ENCODE assay signal across 8 mouse cellular contexts in the genomic region with DNA sequence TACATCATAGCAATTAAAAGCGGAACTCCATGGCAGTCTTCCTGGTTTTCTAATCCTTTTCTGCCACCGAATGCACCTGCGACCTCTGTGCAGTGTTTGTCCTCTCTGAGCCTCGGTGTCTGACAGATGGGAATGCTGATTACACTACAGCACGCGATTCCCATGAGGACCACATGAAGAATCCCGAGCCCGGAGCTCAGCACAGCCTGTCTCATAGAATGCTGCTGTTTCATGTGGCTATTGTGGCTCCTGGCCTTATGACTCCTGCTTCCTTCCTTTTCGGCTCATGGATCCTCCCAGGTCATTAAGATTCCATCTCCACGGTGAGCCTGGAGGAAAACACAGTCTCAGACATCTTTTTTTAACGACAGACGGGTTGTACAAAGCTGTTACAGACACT. TPM values are rescaled to one million over a fixed set of nuclear protein-coding genes. Genes with fewer than 3 reads are reported as not detected.
A peak's percentile ranks its signal among the peaks of the same experiment; 100 is the strongest.
DNase-seq lines count a peak whose midpoint lies in the region; ATAC-seq and TF ChIP-seq lines count a peak whose summit lies in the region.
"Had no signal": no experiment of that assay in that cellular context is flagged by ENCODE, and none has a peak within 500 bp of the region (broad histone marks: within the 10 kb centered on the region; RNA-seq: fewer than 3 reads in every experiment).

No protein-coding gene starts in this region.

- H3K9me3 ChIP-seq in lung, embryonic 14.5 days (ENCODE audit: low read depth, low read length): no peaks in the 10 kb centered on the region
- no peaks in the 10 kb centered on the region for H3K9me3 ChIP-seq in neural tube, embryonic 15.5 days (replicated peaks)
- no peaks in the 10 kb centered on the region for H3K9me3 ChIP-seq in liver, embryonic 12.5 days (replicated peaks)
- H3K9me3 ChIP-seq: liver, embryonic 15.5 days had no signal

- 50% methylated on average over 12 of the region's 12 CpGs for WGBS in lung, embryonic 14.5 days
- 35% methylated on average over 12 of the region's 12 CpGs for WGBS in lung, adult 2 months
- WGBS in kidney, adult 2 months: 47% methylated on average over 12 of the region's 12 CpGs
- WGBS in neural tube, embryonic 15.5 days: 37% methylated on average over 12 of the region's 12 CpGs
- WGBS in liver, embryonic 12.5 days (ENCODE audit: insufficient replicate concordance): 57% methylated on average over 12 of the region's 12 CpGs

- H3K9ac ChIP-seq in lung, embryonic 14.5 days: no peak overlapping the region
- no peak overlapping the region for H3K9ac ChIP-seq in neural tube, embryonic 15.5 days (replicated peaks)
- no peak overlapping the region for H3K9ac ChIP-seq in liver, embryonic 12.5 days
- H3K9ac ChIP-seq: liver, embryonic 15.5 days had no signal

- no peak overlapping the region for H3K27ac ChIP-seq in lung, embryonic 14.5 days (ENCODE audit: low read depth)
- H3K27ac ChIP-seq in kidney, adult 2 months (ENCODE audit: insufficient read depth, low read depth, low read length): peak overlapping the region; percentile 88
- no peak overlapping the region for H3K27ac ChIP-seq in neural tube, embryonic 15.5 days (replicated peaks)
- H3K27ac ChIP-seq in liver, embryonic 12.5 days: no peak overlapping the region
- H3K27ac ChIP-seq: liver, embryonic 15.5 days had no signal

- H3K27me3 ChIP-seq in lung, embryonic 14.5 days (ENCODE audit: insufficient read depth, low read length): no peaks in the 10 kb centered on the region
- no peaks in the 10 kb centered on the region for H3K27me3 ChIP-seq in kidney, adult 2 months (replicated peaks; ENCODE audit: control insufficient read depth, insufficient read depth, low read length)
- no peaks in the 10 kb centered on the region for H3K27me3 ChIP-seq in neural tube, embryonic 15.5 days (replicated peaks)
- no peaks in the 10 kb centered on the region for H3K27me3 ChIP-seq in liver, embryonic 12.5 days (replicated peaks)
- H3K27me3 ChIP-seq: liver, embryonic 15.5 days had no signal

- no peak for TF ChIP-seq POLR2A in lung, adult 2 months (IDR thresholded peaks at IDR 0.05; ENCODE audit: borderline replicate concordance, extremely low read depth, low read depth, low read length)
- TF ChIP-seq POLR2A in kidney, adult 2 months (IDR thresholded peaks at IDR 0.05; ENCODE audit: low read depth, low read length): no peak

- no peaks in the 10 kb centered on the region for H3K36me3 ChIP-seq in lung, embryonic 14.5 days (ENCODE audit: insufficient read depth)
- H3K36me3 ChIP-seq in kidney, adult 2 months (ENCODE audit: control insufficient read depth, insufficient read depth, low read length): no peaks in the 10 kb centered on the region
- H3K36me3 ChIP-seq in neural tube, embryonic 15.5 days: no peaks in the 10 kb centered on the region
- no peaks in the 10 kb centered on the region for H3K36me3 ChIP-seq in liver, embryonic 12.5 days
- H3K36me3 ChIP-seq: liver, embryonic 15.5 days had no signal

- TF ChIP-seq CTCF in lung, embryonic 14.5 days (IDR thresholded peaks at IDR 0.05; ENCODE audit: low read depth): no peak
- no peak for TF ChIP-seq CTCF in lung, adult 2 months (IDR thresholded peaks at IDR 0.05; ENCODE audit: insufficient read depth, low read length)
- no peak for TF ChIP-seq CTCF in kidney, adult 2 months (conservative IDR thresholded peaks at IDR 0.05; ENCODE audit: insufficient read depth, insufficient read length, low read depth, low read length)

- H3K4me2 ChIP-seq in lung, embryonic 14.5 days: no peak overlapping the region
- H3K4me2 ChIP-seq in neural tube, embryonic 15.5 days: peak overlapping the region; percentile 24; the same call in 1 of the 2 replicates
- no peak overlapping the region for H3K4me2 ChIP-seq in liver, embryonic 12.5 days
- H3K4me2 ChIP-seq: liver, embryonic 15.5 days had no signal

- peak; percentile 47 for DNase-seq in lung, embryonic 14.5 days
- no peak for DNase-seq in lung, adult 2 months
- peak; percentile 71 for DNase-seq in heart, adult 8-10 months (ENCODE audit: low spot score)
- DNase-seq in kidney, adult 2 months: peak; percentile 78
- DNase-seq in frontal cortex, postnatal 14 days (ENCODE audit: low spot score in 2 of 2): no peak

- H3K4me3 ChIP-seq in lung, embryonic 14.5 days (ENCODE audit: low read depth, low read length): no peak overlapping the region
- no peak overlapping the region for H3K4me3 ChIP-seq in lung, adult 2 months (replicated peaks; ENCODE audit: extremely low read depth, low read depth, low read length)
- no peak overlapping the region for H3K4me3 ChIP-seq in kidney, adult 2 months (ENCODE audit: insufficient read depth, low read depth, low read length)
- no peak overlapping the region for H3K4me3 ChIP-seq in neural tube, embryonic 15.5 days (replicated peaks)
- H3K4me3 ChIP-seq in liver, embryonic 12.5 days: no peak overlapping the region
- H3K4me3 ChIP-seq: liver, embryonic 15.5 days had no signal

- H3K4me1 ChIP-seq in lung, embryonic 14.5 days (ENCODE audit: insufficient read depth): no peaks in the 10 kb centered on the region
- no peaks in the 10 kb centered on the region for H3K4me1 ChIP-seq in lung, adult 2 months (ENCODE audit: control insufficient read depth, insufficient read depth, low read length)
- H3K4me1 ChIP-seq in kidney, adult 2 months (ENCODE audit: control insufficient read depth, insufficient read depth, low read length): no peaks in the 10 kb centered on the region
- H3K4me1 ChIP-seq in neural tube, embryonic 15.5 days: peaks cover 3% of the 10 kb centered on the region; the same call in 1 of the 2 replicates
- no peaks in the 10 kb centered on the region for H3K4me1 ChIP-seq in liver, embryonic 12.5 days
- H3K4me1 ChIP-seq: liver, embryonic 15.5 days had no signal

- ATAC-seq in lung, embryonic 14.5 days (ENCODE audit: insufficient read depth): no peak
- ATAC-seq in neural tube, embryonic 15.5 days (ENCODE audit: low FRiP score): peak; percentile 47; the same call in 1 of the 2 replicates
- no peak for ATAC-seq in liver, embryonic 12.5 days

RNA-seq across cellular contexts. Expression of a gene that starts 18.6 kb away (rescaled TPM):
- 68.9 and 72.5 TPM in 2 replicates for polyA plus RNA-seq in lung, embryonic 14.5 days (2014; fragmentation: Nextera tagmentation; extraction: Ambion mirVana)
- 32.3 and 49.6 TPM in 2 replicates for polyA plus RNA-seq in lung, adult 2 months (2012; rRNA removed)
- 10 to 100 TPM; 39.7 to 50.7 (median 47.7) TPM for total RNA-seq in heart, adult 8-10 months (2022)
- polyA plus RNA-seq in kidney, adult 2 months (2012; rRNA removed): 101 and 121 TPM in 2 replicates
- polyA plus RNA-seq in neural tube, embryonic 15.5 days (2015; fragmentation: Nextera tagmentation; extraction: Ambion mirVana): 13.9 and 20.7 TPM in 2 replicates
- 3.4 and 4.9 TPM in 2 replicates for polyA plus RNA-seq in liver, embryonic 12.5 days (2016; fragmentation: Nextera tagmentation; extraction: Ambion mirVana)

Comparison
In these comparisons a context has a peak if more than half of its experiments do, and no peak if none do; other contexts are left out.
1. DNase-seq: peak in lung, embryonic 14.5 days (single experiment), heart, adult 8-10 months (single experiment) and kidney, adult 2 months (single experiment); none in lung, adult 2 months (single experiment) and frontal cortex, postnatal 14 days (0 of 2).